ENCODE assay signal across 8 mouse cellular contexts in genomic region chr5:140771612-140772011, GRCm38 (mm10). TPM values are rescaled to one million over a fixed set of nuclear protein-coding genes. Genes with fewer than 3 reads are reported as not detected.
DNase-seq lines count a peak whose midpoint lies in the region; ATAC-seq lines count a peak whose summit lies in the region.

No protein-coding gene starts in this region.

- no peaks in the 10 kb centered on the region for H3K9me3 ChIP-seq in forebrain, embryonic 13.5 days (replicated peaks)
- no peaks in the 10 kb centered on the region for H3K9me3 ChIP-seq in limb, embryonic 11.5 days (ENCODE audit: control insufficient read depth, low read length)
- no peaks in the 10 kb centered on the region for H3K9me3 ChIP-seq in stomach, embryonic 15.5 days

- DNase-seq in spleen, postnatal 36 days (ENCODE audit: low spot score in 2 of 2), result peak; percentile 40 to 43
- DNase-seq in spleen, postnatal 4 days (ENCODE audit: low spot score in 2 of 2), result no peak
- no peak for DNase-seq in limb, embryonic 11.5 days (ENCODE audit: low spot score)
- no peak for DNase-seq in left cerebral cortex, adult 9 months (ENCODE audit: low spot score in 2 of 2)
- DNase-seq in spleen, adult 12 weeks (ENCODE audit: low spot score), result no peak

- 0 out of 2 replicates have a peak, but pooled peaks cover 7% of the 10 kb centered on the region for H3K36me3 ChIP-seq in forebrain, embryonic 13.5 days (ENCODE audit: poor library complexity, severe bottlenecking)
- H3K36me3 ChIP-seq in limb, embryonic 11.5 days (ENCODE audit: control insufficient read depth, insufficient read depth, low read length), result peaks cover 3% of the 10 kb centered on the region; the same call in 1 of the 2 replicates
- 0 out of 2 replicates have a peak, but pooled peaks cover 2% of the 10 kb centered on the region for H3K36me3 ChIP-seq in stomach, embryonic 15.5 days

- no peaks in the 10 kb centered on the region for H3K27me3 ChIP-seq in forebrain, embryonic 13.5 days
- H3K27me3 ChIP-seq in limb, embryonic 11.5 days (ENCODE audit: control insufficient read depth, insufficient read depth, low read length), result no peaks in the 10 kb centered on the region
- H3K27me3 ChIP-seq in stomach, embryonic 15.5 days (replicated peaks), result no peaks in the 10 kb centered on the region

- 31% methylated on average over 6 of the region's 6 CpGs for WGBS in forebrain, embryonic 13.5 days
- 36% methylated on average over 6 of the region's 6 CpGs for WGBS in limb, embryonic 11.5 days
- 24% methylated on average over 6 of the region's 6 CpGs for WGBS in stomach, embryonic 15.5 days

- 0 out of 2 replicates have a peak, but pooled peaks have one; percentile 36 for ATAC-seq in forebrain, embryonic 13.5 days
- no peak for ATAC-seq in limb, embryonic 11.5 days (ENCODE audit: insufficient number of reproducible peaks, low FRiP score, low TSS enrichment, low read depth)
- no peak for ATAC-seq in stomach, embryonic 15.5 days (ENCODE audit: insufficient read depth, low FRiP score, low read depth)
- ATAC-seq in megakaryocyte-erythroid progenitor cell, adult 5-6 weeks (replicated peaks; ENCODE audit: low FRiP score, low TSS enrichment, poor library complexity, severe bottlenecking), result no peak

- peak overlapping the region; percentile 70 for H3K27ac ChIP-seq in forebrain, embryonic 13.5 days
- peak overlapping the region; percentile 57 for H3K27ac ChIP-seq in limb, embryonic 11.5 days (replicated peaks; ENCODE audit: low read depth, low read length)
- H3K27ac ChIP-seq in stomach, embryonic 15.5 days, result peak overlapping the region; percentile 84

- peak overlapping the region; percentile 12; the same call in 1 of the 2 replicates for H3K9ac ChIP-seq in forebrain, embryonic 13.5 days
- H3K9ac ChIP-seq in limb, embryonic 11.5 days (ENCODE audit: low read length), result no peak overlapping the region
- no peak overlapping the region for H3K9ac ChIP-seq in stomach, embryonic 15.5 days

- no peak overlapping the region for H3K4me2 ChIP-seq in forebrain, embryonic 13.5 days
- H3K4me2 ChIP-seq in limb, embryonic 11.5 days (ENCODE audit: low read depth, severe bottlenecking), result no peak overlapping the region
- 0 out of 2 replicates have a peak overlapping the region, but pooled peaks have one; percentile 14 for H3K4me2 ChIP-seq in stomach, embryonic 15.5 days

- H3K4me1 ChIP-seq in forebrain, embryonic 13.5 days, result peaks cover 41% of the 10 kb centered on the region
- H3K4me1 ChIP-seq in limb, embryonic 11.5 days (ENCODE audit: control insufficient read depth, insufficient read depth, low read length), result peaks cover 9% of the 10 kb centered on the region
- peaks cover 46% of the 10 kb centered on the region for H3K4me1 ChIP-seq in stomach, embryonic 15.5 days

- H3K4me3 ChIP-seq in forebrain, embryonic 13.5 days, result no peak overlapping the region
- H3K4me3 ChIP-seq in limb, embryonic 11.5 days (ENCODE audit: low read depth, low read length), result no peak overlapping the region
- H3K4me3 ChIP-seq in stomach, embryonic 15.5 days (replicated peaks), result no peak overlapping the region

RNA-seq across cellular contexts. Expression of gene Amz1, which starts 47.7 kb away (rescaled TPM):
- polyA plus RNA-seq in forebrain, embryonic 13.5 days (2015; fragmentation: Nextera tagmentation; extraction: Ambion mirVana), result 2.7 and 3.3 TPM in 2 replicates
- 0.52 and 0.71 TPM in 2 replicates for polyA plus RNA-seq in limb, embryonic 11.5 days (2014; fragmentation: Nextera tagmentation; extraction: Ambion mirVana)
- polyA plus RNA-seq in stomach, embryonic 15.5 days (2015; fragmentation: Nextera tagmentation; extraction: Ambion mirVana), result 1.1 and 1.3 TPM in 2 replicates
- 0.46 TPM in 1 of 2 replicates, not detected in the other for total RNA-seq in megakaryocyte-erythroid progenitor cell, adult 5-6 weeks (2014; fragmentation: Nextera tagmentation)
- total RNA-seq in megakaryocyte-erythroid progenitor cell, adult 5-6 weeks (2017), result 1.3 TPM in 1 of 2 replicates, not detected in the other

RNA-seq across cellular contexts. Expression of gene Gna12, which starts 58.6 kb away (rescaled TPM):
- 11.0 and 12.6 TPM in 2 replicates for polyA plus RNA-seq in forebrain, embryonic 13.5 days (2015; fragmentation: Nextera tagmentation; extraction: Ambion mirVana)
- polyA plus RNA-seq in limb, embryonic 11.5 days (2014; fragmentation: Nextera tagmentation; extraction: Ambion mirVana), result 34.5 and 48.7 TPM in 2 replicates
- 49.5 and 50.1 TPM in 2 replicates for polyA plus RNA-seq in stomach, embryonic 15.5 days (2015; fragmentation: Nextera tagmentation; extraction: Ambion mirVana)
- 54.8 and 74.3 TPM in 2 replicates for total RNA-seq in megakaryocyte-erythroid progenitor cell, adult 5-6 weeks (2014; fragmentation: Nextera tagmentation)
- 27.8 and 37.6 TPM in 2 replicates for total RNA-seq in megakaryocyte-erythroid progenitor cell, adult 5-6 weeks (2017)

Comparison
In these comparisons a context has a peak if more than half of its experiments do, and no peak if none do; other contexts are left out.
1. DNase-seq: peak in spleen, postnatal 36 days (2 of 2); none in spleen, postnatal 4 days (0 of 2), limb, embryonic 11.5 days (single experiment), left cerebral cortex, adult 9 months (0 of 2) and spleen, adult 12 weeks (single experiment).
2. Peak in every context shown above with its lines, with median percentiles within 50 percentile points of each other: H3K27ac ChIP-seq.